Mouse (Mus musculus): Measurements from ENCODE around the gene Fbrsl1. TPM values are rescaled to one million over a fixed set of nuclear protein-coding genes. Genes with fewer than 3 reads are reported as not detected.

Gene Fbrsl1
- total RNA-seq (2014; fragmentation: Nextera tagmentation) = 32.2 and 37.6 TPM in 2 replicates
- total RNA-seq (2017) = 3.1 and 9.8 TPM in 2 replicates

- ATAC-seq (replicated peaks; ENCODE audit: low FRiP score, low TSS enrichment, poor library complexity, severe bottlenecking) = peak; percentile 87
Measured at GRCm38 (mm10) chr5:110448436-110449134, at the start of gene Fbrsl1. TSS of gene Fbrsl1 (minus strand) at chr5:110448503.

DNA sequence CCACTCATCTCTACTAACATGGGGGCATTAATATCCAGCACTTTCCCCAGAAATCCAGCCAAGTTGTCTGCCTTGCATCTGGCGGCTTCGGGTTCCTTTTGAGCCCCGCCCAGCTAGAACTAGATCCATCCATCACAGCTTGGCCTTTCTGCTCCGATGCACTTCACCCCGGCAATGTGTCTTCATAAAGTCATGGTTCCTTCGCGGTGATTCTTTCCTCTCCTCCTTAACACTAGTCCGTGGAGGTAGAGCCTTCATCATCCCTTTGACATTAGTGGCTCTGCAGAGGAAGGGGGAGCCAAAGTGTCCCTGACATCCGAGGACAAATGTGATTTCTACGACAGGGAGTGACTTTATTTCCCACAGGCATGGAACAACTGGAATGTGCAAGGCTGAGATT is 49.8 kb upstream of the Fbrsl1 start:
- ATAC-seq (replicated peaks; ENCODE audit: low FRiP score, low TSS enrichment, poor library complexity, severe bottlenecking) = no peak

DNA sequence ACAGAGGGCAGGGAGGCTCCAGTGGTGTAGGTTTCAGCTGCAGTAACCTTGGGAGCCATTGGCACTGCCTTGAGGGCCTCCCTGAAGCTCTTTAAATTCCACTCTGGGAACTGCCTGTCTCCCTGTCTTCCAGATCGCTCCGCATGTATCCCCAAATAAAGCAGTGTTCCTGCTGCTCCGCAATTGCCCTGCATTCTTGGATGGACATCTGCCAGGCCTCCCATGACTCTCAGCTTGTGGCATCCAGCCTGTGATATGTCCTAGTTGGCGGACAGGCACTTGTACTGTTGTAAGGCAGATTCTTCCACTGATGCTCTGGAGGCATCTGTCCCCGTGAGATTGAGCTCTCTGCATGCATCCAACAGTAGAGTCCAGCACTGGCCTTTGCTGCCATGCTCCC is 49.3 kb upstream of the Fbrsl1 start:
- ATAC-seq (replicated peaks; ENCODE audit: low FRiP score, low TSS enrichment, poor library complexity, severe bottlenecking) = no peak

DNA sequence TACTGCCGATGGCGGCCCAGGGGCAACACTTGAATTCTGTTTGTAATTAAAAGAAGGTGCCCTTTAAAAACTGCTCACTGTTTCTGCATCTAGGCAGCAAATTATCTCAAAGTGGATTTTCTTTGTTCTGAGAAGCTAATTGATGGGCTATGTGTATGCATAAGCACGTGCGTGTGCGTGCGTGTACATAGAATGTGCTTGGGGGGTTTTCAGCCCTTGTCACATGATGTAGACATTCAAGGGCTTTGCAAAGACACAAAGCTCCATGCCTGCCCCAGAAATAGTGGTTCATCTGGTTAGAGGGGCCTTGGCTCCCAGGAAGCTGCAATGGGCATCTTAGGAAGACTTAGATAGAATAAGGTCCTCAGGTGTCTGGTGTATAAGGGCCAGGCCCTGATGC is 46.7 kb upstream of the Fbrsl1 start:
- ATAC-seq (replicated peaks; ENCODE audit: low FRiP score, low TSS enrichment, poor library complexity, severe bottlenecking) = no peak

GRCm38 (mm10) chr5:110494396-110494795 is 46.1 kb upstream of the Fbrsl1 start:
- no peak for ATAC-seq (replicated peaks; ENCODE audit: low FRiP score, low TSS enrichment, poor library complexity, severe bottlenecking)

- ATAC-seq (replicated peaks; ENCODE audit: low FRiP score, low TSS enrichment, poor library complexity, severe bottlenecking) = peak; percentile 84
Measured at GRCm38 (mm10) chr5:110493785-110494184, 45.5 kb upstream of the Fbrsl1 start.

GRCm38 (mm10) chr5:110489639-110490038 is 41.3 kb upstream of the Fbrsl1 start:
- ATAC-seq (replicated peaks; ENCODE audit: low FRiP score, low TSS enrichment, poor library complexity, severe bottlenecking) = no peak

- ATAC-seq (replicated peaks; ENCODE audit: low FRiP score, low TSS enrichment, poor library complexity, severe bottlenecking) = no peak
Measured at GRCm38 (mm10) chr5:110487943-110488342, 39.6 kb upstream of the Fbrsl1 start.

GRCm38 (mm10) chr5:110486674-110487334 is 38.5 kb upstream of the Fbrsl1 start:
- ATAC-seq (replicated peaks; ENCODE audit: low FRiP score, low TSS enrichment, poor library complexity, severe bottlenecking) = no peak

- no peak for ATAC-seq (replicated peaks; ENCODE audit: low FRiP score, low TSS enrichment, poor library complexity, severe bottlenecking)
Measured at GRCm38 (mm10) chr5:110484711-110485110, 36.4 kb upstream of the Fbrsl1 start.

DNA sequence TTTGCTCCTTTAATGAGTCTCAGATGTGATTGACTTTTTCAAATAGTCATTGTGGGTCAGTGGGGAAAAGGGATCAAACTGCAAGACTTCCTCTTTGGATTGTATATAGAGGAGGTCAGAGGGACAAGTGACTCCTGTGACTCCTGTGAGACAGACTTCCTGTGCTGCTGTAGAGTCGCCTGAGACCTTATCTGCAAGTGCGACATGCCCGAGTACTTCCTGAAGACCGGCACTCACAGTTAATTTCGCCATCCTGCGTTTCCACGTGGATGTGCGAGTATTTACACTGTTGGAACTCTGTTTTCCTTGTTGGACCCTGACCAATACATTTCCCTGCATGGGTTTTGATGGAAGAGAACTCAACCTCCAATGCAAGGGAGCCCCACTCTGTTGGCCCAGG is 30.9 kb upstream of the Fbrsl1 start:
- ATAC-seq (replicated peaks; ENCODE audit: low FRiP score, low TSS enrichment, poor library complexity, severe bottlenecking) = no peak

DNA sequence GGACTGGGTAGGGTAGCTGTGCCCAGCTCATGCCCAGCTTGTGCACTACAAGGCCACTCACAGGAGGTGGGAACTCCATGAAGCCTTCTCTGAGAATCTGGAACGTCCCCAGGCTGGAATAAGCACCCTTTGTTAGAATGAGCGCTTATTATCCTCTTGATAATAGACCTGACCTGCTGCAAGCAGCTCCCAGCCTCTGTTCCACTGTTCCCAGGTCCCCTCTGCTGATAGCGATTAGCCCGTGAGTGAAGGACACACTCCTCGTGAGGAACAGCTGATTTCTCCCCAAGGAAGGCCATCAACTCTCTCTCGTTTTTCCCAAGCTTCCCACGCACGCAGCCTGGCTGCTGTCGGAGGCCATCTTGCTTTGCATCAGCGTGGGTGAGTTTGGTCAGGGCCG is 25.9 kb upstream of the Fbrsl1 start:
- no peak for ATAC-seq (replicated peaks; ENCODE audit: low FRiP score, low TSS enrichment, poor library complexity, severe bottlenecking)

- no peak for ATAC-seq (replicated peaks; ENCODE audit: low FRiP score, low TSS enrichment, poor library complexity, severe bottlenecking)
Measured at GRCm38 (mm10) chr5:110472834-110473233, 24.5 kb upstream of the Fbrsl1 start.

- no peak for ATAC-seq (replicated peaks; ENCODE audit: low FRiP score, low TSS enrichment, poor library complexity, severe bottlenecking)
Measured at GRCm38 (mm10) chr5:110471981-110472476, 23.7 kb upstream of the Fbrsl1 start.

GRCm38 (mm10) chr5:110471285-110471684 is 23.0 kb upstream of the Fbrsl1 start:
- no peak for ATAC-seq (replicated peaks; ENCODE audit: low FRiP score, low TSS enrichment, poor library complexity, severe bottlenecking)

GRCm38 (mm10) chr5:110469227-110469925 is 21.1 kb upstream of the Fbrsl1 start:
- no peak for ATAC-seq (replicated peaks; ENCODE audit: low FRiP score, low TSS enrichment, poor library complexity, severe bottlenecking)

DNA sequence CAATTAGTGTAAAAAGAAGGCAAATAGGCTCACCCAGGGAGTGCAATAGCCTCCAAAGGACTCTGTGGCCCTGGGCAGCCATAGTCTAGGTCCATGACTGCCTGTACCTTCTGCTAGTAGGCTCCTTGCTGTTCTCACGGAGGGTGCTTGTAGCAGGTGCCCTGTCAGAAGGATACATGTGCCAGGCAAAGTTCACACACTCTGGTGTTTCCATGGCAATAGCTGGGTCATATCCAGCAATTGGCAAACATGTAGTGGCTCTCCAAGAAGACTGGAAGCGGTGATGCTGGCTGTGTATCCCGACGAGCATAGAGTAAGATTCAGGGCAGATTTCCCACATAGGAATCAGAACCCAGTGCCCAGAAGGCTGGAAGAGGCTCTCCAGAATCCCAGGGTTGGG is 20.0 kb upstream of the Fbrsl1 start:
- no peak for ATAC-seq (replicated peaks; ENCODE audit: low FRiP score, low TSS enrichment, poor library complexity, severe bottlenecking)

GRCm38 (mm10) chr5:110467725-110468124 is 19.4 kb upstream of the Fbrsl1 start:
- ATAC-seq (replicated peaks; ENCODE audit: low FRiP score, low TSS enrichment, poor library complexity, severe bottlenecking) = no peak

DNA sequence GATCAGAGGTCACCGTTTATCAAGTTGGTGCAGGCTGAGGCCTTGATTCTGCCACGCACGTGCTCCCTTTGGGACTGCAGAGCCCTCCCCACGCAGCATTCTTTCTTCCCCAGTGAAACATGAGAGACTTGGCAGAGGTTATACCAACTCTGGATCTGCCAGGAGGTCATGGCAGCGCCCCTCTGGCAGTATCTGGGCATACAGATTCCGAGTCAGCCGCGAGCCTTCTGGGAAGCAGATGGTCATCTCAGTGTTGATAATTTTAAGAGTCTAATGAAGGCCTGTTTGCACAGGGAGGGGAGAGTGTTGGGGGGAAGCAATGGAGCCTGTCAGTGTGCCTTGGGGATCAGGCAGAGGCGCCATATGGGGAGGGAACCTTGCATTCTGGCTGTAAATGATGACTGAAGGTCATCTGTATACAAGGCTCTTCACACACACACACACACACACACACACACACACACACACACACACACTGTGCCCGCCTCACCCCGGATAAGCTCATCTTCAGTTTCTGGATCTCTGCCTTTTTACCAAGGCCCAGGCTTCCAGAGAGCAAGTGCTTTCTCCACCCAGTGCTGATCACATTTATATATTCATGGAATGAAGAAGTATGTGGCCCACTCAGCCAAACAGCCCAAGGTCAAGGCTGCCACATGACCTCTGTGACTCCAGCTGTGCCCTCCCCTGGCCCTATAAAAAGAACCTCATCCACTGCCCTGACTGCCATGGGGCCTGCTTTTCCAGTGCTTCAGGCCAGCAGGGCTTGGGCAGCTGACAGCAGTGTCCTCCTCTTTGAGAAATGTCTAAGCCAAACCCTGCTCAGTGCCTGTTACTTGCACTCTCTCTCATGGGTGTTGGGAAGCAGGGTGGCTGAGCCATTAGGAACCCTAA is 18.5 kb upstream of the Fbrsl1 start:
- no peak for ATAC-seq (replicated peaks; ENCODE audit: low FRiP score, low TSS enrichment, poor library complexity, severe bottlenecking)

All from megakaryocyte-erythroid progenitor cell, adult 5-6 weeks (primary cell).